Mouse (Mus musculus) testis, adult 2 months (tissue): ENCODE measurements around the gene Cacna1c.

Experiments
- CTCF ChIP-seq: fragments of 200-500 bp; IDR thresholded peaks from 2 replicates; pipeline ENCODE4 v1.5.1; 2012; ENCODE audit warnings: low read depth, mild to moderate bottlenecking, inconsistent platforms, low read length, moderate library complexity; ENCODE audit not compliant: control insufficient read depth, insufficient read depth, insufficient replicate concordance
- POLR2A ChIP-seq: fragments of 200-500 bp; IDR thresholded peaks from 2 replicates; pipeline ENCODE4 v1.6.1; 2012; ENCODE audit warnings: low read depth, mild to moderate bottlenecking, inconsistent platforms, low read length, moderate library complexity; ENCODE audit not compliant: control insufficient read depth

GRCm38 (mm10) chr6:118592662-118593376, 603.4 kb downstream of the Cacna1c start:
- TF ChIP-seq CTCF, result no peak
- TF ChIP-seq POLR2A, result no peak
